Mouse (Mus musculus): Measurements from ENCODE around the gene Rpl18. TPM values are rescaled to one million over a fixed set of nuclear protein-coding genes. Genes with fewer than 3 reads are reported as not detected.

Rpl18 gene
- polyA plus RNA-seq, 1 experiment from 2014 or later: 520 TPM

- Histone ChIP-seq H3K9ac (ENCODE audit: low read length) (peak overlapping the region; percentile 66), H3K36me3 (ENCODE audit: control insufficient read depth, insufficient read depth) (no peaks in the 10 kb centered on the region), H3K9me3 (replicated peaks; ENCODE audit: control insufficient read depth, low read length) (no peaks in the 10 kb centered on the region), H3K27me3 (ENCODE audit: control insufficient read depth, insufficient read depth, low read length) (peaks cover 19% of the 10 kb centered on the region), H3K4me1 (ENCODE audit: control insufficient read depth, insufficient read depth, low read length) (peaks cover 51% of the 10 kb centered on the region), H3K27ac (ENCODE audit: low read length) (peak overlapping the region; percentile 91), H3K4me2 (ENCODE audit: low read depth, low read length) (peak overlapping the region; percentile 99), H3K4me3 (ENCODE audit: low read length) (peak overlapping the region; percentile 52)
- 44% methylated on average over 12 of the region's 12 CpGs for WGBS
- ATAC-seq (replicated peaks; ENCODE audit: extremely low read depth, insufficient read depth, low FRiP score): no peak
These were observed 11.7 kb upstream of the Rpl18 start for GRCm38 (mm10) chr7:45703521-45704033.

- ATAC-seq (replicated peaks; ENCODE audit: extremely low read depth, insufficient read depth, low FRiP score): peak; percentile 42
- under 1% methylated on average over 13 of the region's 13 CpGs for WGBS
- peak overlapping the region; percentile 99 for H3K4me2 ChIP-seq (ENCODE audit: low read depth, low read length)
- H3K27ac ChIP-seq (ENCODE audit: low read length): peak overlapping the region; percentile 91
- H3K9me3 ChIP-seq (replicated peaks; ENCODE audit: control insufficient read depth, low read length): no peaks in the 10 kb centered on the region
- H3K27me3 ChIP-seq (ENCODE audit: control insufficient read depth, insufficient read depth, low read length): peaks cover 14% of the 10 kb centered on the region
- H3K4me1 ChIP-seq (ENCODE audit: control insufficient read depth, insufficient read depth, low read length): peaks cover 53% of the 10 kb centered on the region
- H3K9ac ChIP-seq (ENCODE audit: low read length): peak overlapping the region; percentile 66
- H3K36me3 ChIP-seq (ENCODE audit: control insufficient read depth, insufficient read depth): no peaks in the 10 kb centered on the region
- peak overlapping the region; percentile 52 for H3K4me3 ChIP-seq (ENCODE audit: low read length)
These were observed 11.2 kb upstream of the Rpl18 start for GRCm38 (mm10) chr7:45704046-45704559.

- Histone ChIP-seq H3K36me3 (ENCODE audit: control insufficient read depth, insufficient read depth) (no peaks in the 10 kb centered on the region; the same call in 1 of the 2 replicates), H3K4me3 (ENCODE audit: low read length) (peak within 1 kb of the TSS; percentile 76), H3K9me3 (replicated peaks; ENCODE audit: control insufficient read depth, low read length) (no peaks in the 10 kb centered on the region), H3K27ac (ENCODE audit: low read length) (peak within 1 kb of the TSS; percentile 95), H3K4me2 (ENCODE audit: low read depth, low read length) (peak within 1 kb of the TSS; percentile 99), H3K9ac (ENCODE audit: low read length) (peak within 1 kb of the TSS; percentile 91), H3K27me3 (ENCODE audit: control insufficient read depth, insufficient read depth, low read length) (peaks cover 6% of the 10 kb centered on the region), H3K4me1 (ENCODE audit: control insufficient read depth, insufficient read depth, low read length) (peaks cover 47% of the 10 kb centered on the region)
- under 1% methylated on average over 36 of the region's 36 CpGs for WGBS
- peak; percentile 85 for ATAC-seq (replicated peaks; ENCODE audit: extremely low read depth, insufficient read depth, low FRiP score)
These were observed 10.4 kb upstream of the Rpl18 start, which contains the start of gene Dbp for GRCm38 (mm10) chr7:45704730-45705442. Gene Dbp (plus strand): TSS chr7:45705088.

- no peak for ATAC-seq (replicated peaks; ENCODE audit: extremely low read depth, insufficient read depth, low FRiP score)
- Histone ChIP-seq H3K27me3 (ENCODE audit: control insufficient read depth, insufficient read depth, low read length) (peaks cover 2% of the 10 kb centered on the region), H3K9me3 (replicated peaks; ENCODE audit: control insufficient read depth, low read length) (no peaks in the 10 kb centered on the region), H3K4me1 (ENCODE audit: control insufficient read depth, insufficient read depth, low read length) (peaks cover 41% of the 10 kb centered on the region), H3K4me3 (ENCODE audit: low read length) (peak overlapping the region; percentile 76), H3K4me2 (ENCODE audit: low read depth, low read length) (peak overlapping the region; percentile 99), H3K27ac (ENCODE audit: low read length) (peak overlapping the region; percentile 95), H3K9ac (ENCODE audit: low read length) (peak overlapping the region; percentile 91), H3K36me3 (ENCODE audit: control insufficient read depth, insufficient read depth) (peaks cover 1% of the 10 kb centered on the region)
- WGBS: under 1% methylated on average over 21 of the region's 21 CpGs
These were observed 9.8 kb upstream of the Rpl18 start for GRCm38 (mm10) chr7:45705443-45705864.

GRCm38 (mm10) chr7:45705873-45706281 lies 9.4 kb upstream of the Rpl18 start:
- peak overlapping the region; percentile 91 for H3K9ac ChIP-seq (ENCODE audit: low read length)
- peak overlapping the region; percentile 99 for H3K4me2 ChIP-seq (ENCODE audit: low read depth, low read length)
- no peaks in the 10 kb centered on the region for H3K9me3 ChIP-seq (replicated peaks; ENCODE audit: control insufficient read depth, low read length)
- H3K27me3 ChIP-seq (ENCODE audit: control insufficient read depth, insufficient read depth, low read length): no peaks in the 10 kb centered on the region; the same call in 1 of the 2 replicates
- H3K4me3 ChIP-seq (ENCODE audit: low read length): peak overlapping the region; percentile 76
- peaks cover 41% of the 10 kb centered on the region for H3K4me1 ChIP-seq (ENCODE audit: control insufficient read depth, insufficient read depth, low read length)
- peaks cover 6% of the 10 kb centered on the region for H3K36me3 ChIP-seq (ENCODE audit: control insufficient read depth, insufficient read depth)
- peak overlapping the region; percentile 95 for H3K27ac ChIP-seq (ENCODE audit: low read length)
- 2% methylated on average over 7 of the region's 7 CpGs for WGBS
- peak; percentile 20; the same call in 1 of the 2 replicates for ATAC-seq (replicated peaks; ENCODE audit: extremely low read depth, insufficient read depth, low FRiP score)

- Histone ChIP-seq H3K4me3 (ENCODE audit: low read length) (peak overlapping the region; percentile 76), H3K9ac (ENCODE audit: low read length) (peak overlapping the region; percentile 91), H3K4me1 (ENCODE audit: control insufficient read depth, insufficient read depth, low read length) (peaks cover 37% of the 10 kb centered on the region), H3K36me3 (ENCODE audit: control insufficient read depth, insufficient read depth) (peaks cover 13% of the 10 kb centered on the region), H3K9me3 (replicated peaks; ENCODE audit: control insufficient read depth, low read length) (no peaks in the 10 kb centered on the region), H3K27ac (ENCODE audit: low read length) (peak overlapping the region; percentile 95), H3K27me3 (ENCODE audit: control insufficient read depth, insufficient read depth, low read length) (no peaks in the 10 kb centered on the region), H3K4me2 (ENCODE audit: low read depth, low read length) (peak overlapping the region; percentile 99)
- 1% methylated on average over 43 of the region's 45 CpGs for WGBS
- peak; percentile 11 for ATAC-seq (replicated peaks; ENCODE audit: extremely low read depth, insufficient read depth, low FRiP score)
These were observed 8.5 kb upstream of the Rpl18 start for GRCm38 (mm10) chr7:45706721-45707241.

- Histone ChIP-seq H3K27me3 (ENCODE audit: control insufficient read depth, insufficient read depth, low read length) (no peaks in the 10 kb centered on the region), H3K36me3 (ENCODE audit: control insufficient read depth, insufficient read depth) (peaks cover 14% of the 10 kb centered on the region), H3K4me2 (ENCODE audit: low read depth, low read length) (peak overlapping the region; percentile 99), H3K9me3 (replicated peaks; ENCODE audit: control insufficient read depth, low read length) (no peaks in the 10 kb centered on the region), H3K4me3 (ENCODE audit: low read length) (peak overlapping the region; percentile 76), H3K27ac (ENCODE audit: low read length) (peak overlapping the region; percentile 95), H3K4me1 (ENCODE audit: control insufficient read depth, insufficient read depth, low read length) (peaks cover 37% of the 10 kb centered on the region), H3K9ac (ENCODE audit: low read length) (peak overlapping the region; percentile 64)
- peak; percentile 28 for ATAC-seq (replicated peaks; ENCODE audit: extremely low read depth, insufficient read depth, low FRiP score)
- under 1% methylated on average over 27 of the region's 27 CpGs for WGBS
These were observed 7.8 kb upstream of the Rpl18 start for GRCm38 (mm10) chr7:45707375-45707967.

GRCm38 (mm10) chr7:45708221-45708761 lies 7.0 kb upstream of the Rpl18 start:
- ATAC-seq (replicated peaks; ENCODE audit: extremely low read depth, insufficient read depth, low FRiP score): no peak
- 43% methylated on average over 13 of the region's 13 CpGs for WGBS
- H3K36me3 ChIP-seq (ENCODE audit: control insufficient read depth, insufficient read depth): peaks cover 22% of the 10 kb centered on the region
- H3K4me2 ChIP-seq (ENCODE audit: low read depth, low read length): peak overlapping the region; percentile 99
- no peak overlapping the region for H3K27ac ChIP-seq (ENCODE audit: low read length)
- H3K9ac ChIP-seq (ENCODE audit: low read length): no peak overlapping the region
- peak overlapping the region; percentile 76 for H3K4me3 ChIP-seq (ENCODE audit: low read length)
- no peaks in the 10 kb centered on the region for H3K9me3 ChIP-seq (replicated peaks; ENCODE audit: control insufficient read depth, low read length)
- peaks cover 37% of the 10 kb centered on the region for H3K4me1 ChIP-seq (ENCODE audit: control insufficient read depth, insufficient read depth, low read length)
- no peaks in the 10 kb centered on the region for H3K27me3 ChIP-seq (ENCODE audit: control insufficient read depth, insufficient read depth, low read length)

Measured in heart, embryonic 16.5 days (tissue).